Mouse (Mus musculus) monocyte, adult 2 months (primary cell): ENCODE measurements around the gene Magi1.

ENCODE experiments used
- DNase-seq, 2 experiments: peaks; one replicate each; pipeline ENCODE4 v3.0.0; 2022; ENCODE audit warnings: low spot score in 2 of 2, low read depth in 1 of 2

Magi1 gene

DNA sequence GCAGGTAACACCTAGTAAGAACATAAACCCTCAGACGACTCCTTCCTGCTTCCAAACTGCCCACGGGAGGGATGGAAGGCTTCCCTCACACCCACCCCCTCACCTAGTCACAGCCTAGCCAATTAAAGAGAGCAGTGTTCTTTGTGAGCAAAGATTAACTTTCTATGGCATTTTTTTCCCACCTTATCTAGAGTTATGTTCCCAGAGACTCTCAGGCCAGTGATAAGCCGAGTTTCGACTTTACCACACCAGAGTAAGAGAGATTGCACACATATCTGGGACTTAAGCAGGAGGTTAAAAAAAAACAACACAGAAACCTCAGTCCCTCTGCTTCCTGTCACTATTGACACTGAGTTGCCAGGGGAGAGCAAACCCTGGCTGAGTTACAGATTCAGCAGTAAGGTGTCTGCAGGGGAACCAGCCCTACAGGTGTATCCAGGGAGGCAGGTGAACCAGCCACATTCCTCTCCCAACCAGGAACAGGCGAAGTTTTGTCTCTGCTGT lies 80.0 kb downstream of the Magi1 start:
- no peak for DNase-seq

- DNase-seq, result no peak
Measured at GRCm38 (mm10) chr6:94201940-94202339, 81.8 kb downstream of the Magi1 start.

DNA sequence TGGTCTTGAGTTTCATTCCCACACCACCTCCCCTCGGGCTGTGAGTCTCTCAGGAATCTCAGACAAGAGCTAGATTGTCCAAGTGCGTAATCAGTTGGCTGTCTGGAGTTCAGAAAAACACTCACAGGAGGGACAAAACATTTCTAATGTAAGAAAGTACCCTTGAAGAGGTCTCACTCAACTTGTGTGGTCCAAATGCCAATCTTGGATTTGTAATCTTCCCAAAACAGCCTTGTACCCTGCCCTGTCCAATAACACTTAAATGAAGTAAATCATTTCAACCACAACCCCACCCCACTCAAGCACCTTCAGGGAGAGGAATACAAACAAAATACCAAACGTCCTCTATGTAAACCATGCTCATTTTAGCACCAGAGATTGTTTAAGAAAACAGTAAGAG lies 82.8 kb downstream of the Magi1 start:
- DNase-seq, result no peak

- no peak for DNase-seq
Measured at GRCm38 (mm10) chr6:94199696-94200095, 84.0 kb downstream of the Magi1 start.

DNA sequence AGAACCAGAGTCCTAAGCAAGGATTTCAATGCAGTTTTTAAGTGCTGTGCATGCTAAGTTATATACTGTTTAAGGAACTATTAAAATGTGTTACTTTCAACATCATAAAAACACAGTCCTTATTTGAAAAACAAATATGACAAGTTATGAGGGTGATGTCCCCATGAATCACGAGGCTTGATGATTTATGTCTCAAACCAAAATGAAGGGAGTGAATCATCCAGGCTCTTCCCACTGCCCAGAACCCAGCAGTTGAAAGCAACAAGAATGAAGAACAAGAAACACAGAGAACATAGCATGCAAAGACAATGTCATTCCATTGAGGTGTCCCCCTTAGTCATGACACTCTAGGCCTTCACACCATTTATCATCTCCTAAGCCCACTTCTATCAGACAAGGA lies 85.9 kb downstream of the Magi1 start:
- DNase-seq, result no peak

DNA sequence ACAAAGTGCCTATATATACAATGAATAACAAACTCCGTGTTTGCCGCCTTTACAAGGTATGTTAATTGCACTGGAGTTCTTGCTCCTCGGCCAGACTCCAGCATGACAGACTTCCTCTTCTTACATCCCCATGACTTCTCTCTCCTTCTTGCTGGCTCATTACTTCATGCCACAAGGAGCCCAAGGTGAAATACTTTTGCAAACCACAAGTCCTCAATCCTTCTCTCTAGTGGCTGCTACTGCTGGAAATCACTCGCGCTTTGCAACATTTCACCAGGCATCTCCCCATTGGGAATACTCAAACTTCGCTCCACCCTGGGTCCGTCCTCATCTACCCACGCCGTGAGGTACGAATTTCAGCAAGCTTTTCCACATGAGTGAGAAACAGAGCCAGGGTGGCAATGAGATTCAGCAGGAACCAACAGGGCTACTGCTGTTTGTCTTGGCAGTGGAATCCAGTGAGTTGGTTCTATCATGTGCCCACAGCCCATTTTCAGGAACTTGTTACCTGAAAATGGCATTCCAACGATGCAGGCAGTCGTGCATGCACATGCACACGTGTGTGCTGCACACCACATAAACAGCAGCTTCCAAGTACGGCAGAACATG lies 88.3 kb downstream of the Magi1 start:
- DNase-seq, result no peak

- no peak for DNase-seq
Measured at GRCm38 (mm10) chr6:94190830-94191229, 92.9 kb downstream of the Magi1 start.

DNA sequence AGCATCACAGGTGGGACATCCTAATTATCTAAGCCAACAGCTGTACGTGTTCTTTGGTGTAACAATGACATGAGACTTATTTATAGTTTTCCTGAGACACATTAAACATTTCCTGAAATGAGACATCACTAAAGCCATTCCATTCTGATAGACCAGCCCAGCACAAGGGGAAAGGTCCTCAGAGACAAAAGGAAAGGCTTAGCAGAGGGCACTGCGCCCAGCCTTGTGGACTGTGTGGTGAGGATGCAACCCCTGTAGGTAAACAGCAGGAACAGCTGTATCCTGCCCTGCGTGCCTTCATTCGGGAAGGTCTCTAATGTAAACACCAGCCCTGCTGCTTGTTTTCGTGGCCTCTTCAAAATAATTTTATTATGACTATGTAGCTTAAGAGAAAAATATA lies 94.3 kb downstream of the Magi1 start:
- no peak for DNase-seq

GRCm38 (mm10) chr6:94186628-94187319 lies 96.9 kb downstream of the Magi1 start:
- no peak for DNase-seq

- DNase-seq, result no peak
Measured at GRCm38 (mm10) chr6:94184268-94184667, 99.4 kb downstream of the Magi1 start.

GRCm38 (mm10) chr6:94183354-94183851 lies 100.3 kb downstream of the Magi1 start:
- DNase-seq, result no peak

DNA sequence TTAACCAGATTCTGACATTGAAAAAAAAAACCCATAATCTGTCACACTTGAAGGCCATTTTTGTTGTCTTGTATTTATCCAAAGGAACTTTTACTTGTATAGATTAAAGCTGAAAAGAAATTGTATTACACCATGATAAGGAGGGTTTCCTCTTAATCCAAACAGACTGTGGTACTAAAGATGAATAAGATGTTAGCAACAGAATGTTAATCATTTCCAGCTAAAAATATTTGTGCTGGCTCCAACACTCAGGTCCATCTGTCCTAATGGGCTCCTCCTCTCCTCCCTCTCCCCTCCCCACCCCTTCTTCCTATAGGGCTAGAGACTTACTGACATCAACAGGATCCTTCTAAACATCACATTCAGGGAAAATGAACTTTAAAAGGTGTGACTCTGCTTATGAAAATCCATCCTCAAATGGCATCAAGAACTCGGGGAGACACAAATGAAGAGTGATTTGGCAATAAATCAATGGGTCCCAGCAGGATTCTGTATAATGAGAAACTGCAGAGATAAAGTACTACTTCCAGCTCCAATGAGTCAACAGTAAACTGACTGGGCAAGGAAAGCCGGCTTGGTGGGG lies 102.0 kb downstream of the Magi1 start:
- DNase-seq, result no peak

- no peak for DNase-seq
Measured at GRCm38 (mm10) chr6:94180331-94181150, 103.2 kb downstream of the Magi1 start.

DNA sequence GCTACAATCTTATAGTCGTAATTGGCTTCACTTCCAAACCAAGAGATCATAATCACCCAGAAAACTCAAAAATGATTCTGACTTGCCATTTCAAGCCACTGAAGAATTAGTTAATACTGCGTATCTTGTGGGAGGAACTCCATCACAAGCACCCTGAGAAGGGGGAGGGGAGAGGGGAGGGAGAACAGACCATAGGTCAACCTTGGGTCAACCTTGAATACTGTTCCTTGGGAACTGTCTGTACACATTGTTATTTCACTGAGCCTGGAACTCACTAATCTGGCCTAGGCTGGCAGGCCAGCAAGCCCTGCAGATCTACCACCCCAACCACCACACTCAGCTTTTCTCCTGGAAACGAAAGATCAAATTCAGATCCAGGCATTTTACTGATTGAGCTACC lies 106.2 kb downstream of the Magi1 start:
- DNase-seq, result no peak

DNA sequence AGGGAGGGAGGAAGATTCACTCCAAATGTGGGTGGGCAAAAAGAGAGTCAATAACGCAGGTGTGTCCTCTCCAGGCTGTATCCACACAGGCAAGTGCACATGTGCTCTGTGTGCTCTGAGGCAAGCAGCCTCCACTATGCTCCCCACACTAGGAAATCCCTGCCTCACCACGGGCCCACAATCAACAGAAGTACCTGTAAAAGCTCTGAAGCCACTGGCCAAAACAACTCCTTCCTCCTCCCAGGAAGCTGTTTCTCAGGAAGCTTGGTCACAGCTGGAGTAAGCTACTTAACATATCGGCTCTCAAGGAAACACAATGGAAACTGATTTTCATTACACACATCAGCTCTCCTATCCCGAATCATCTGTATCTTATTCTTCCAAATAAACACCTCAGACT lies 107.0 kb downstream of the Magi1 start:
- DNase-seq, result no peak

GRCm38 (mm10) chr6:94171250-94171649 lies 112.5 kb downstream of the Magi1 start:
- DNase-seq, result no peak

DNA sequence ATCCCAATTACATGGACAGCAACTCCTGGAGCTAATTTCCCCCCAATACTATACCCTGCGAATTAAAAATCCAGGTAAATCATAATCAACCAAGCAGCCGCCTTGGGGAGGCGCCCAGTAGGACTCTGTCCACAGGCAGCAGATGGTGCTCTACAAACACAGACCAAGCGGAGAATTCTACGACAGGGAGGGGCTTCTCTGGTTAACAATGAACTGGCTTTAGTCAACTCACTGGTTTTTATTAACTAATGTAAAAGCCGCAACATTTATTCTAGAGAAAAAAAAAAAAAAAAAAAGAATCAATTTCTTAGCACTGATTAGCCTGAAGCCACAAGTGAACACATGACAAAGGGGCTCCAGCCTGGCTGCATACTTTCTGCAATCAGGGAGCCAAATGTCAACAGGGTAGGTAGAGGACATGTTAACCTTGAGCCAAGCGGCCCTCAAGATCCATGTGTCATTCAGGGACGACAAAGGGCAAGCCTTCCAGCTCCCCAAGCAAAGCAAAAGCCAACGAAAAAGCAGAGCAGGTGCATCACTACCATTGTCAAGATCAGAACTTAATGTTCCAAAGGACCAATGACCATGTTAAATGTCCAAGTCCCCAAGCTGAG lies 114.0 kb downstream of the Magi1 start:
- no peak for DNase-seq

- no peak for DNase-seq
Measured at GRCm38 (mm10) chr6:94165951-94166350, 117.8 kb downstream of the Magi1 start.

DNA sequence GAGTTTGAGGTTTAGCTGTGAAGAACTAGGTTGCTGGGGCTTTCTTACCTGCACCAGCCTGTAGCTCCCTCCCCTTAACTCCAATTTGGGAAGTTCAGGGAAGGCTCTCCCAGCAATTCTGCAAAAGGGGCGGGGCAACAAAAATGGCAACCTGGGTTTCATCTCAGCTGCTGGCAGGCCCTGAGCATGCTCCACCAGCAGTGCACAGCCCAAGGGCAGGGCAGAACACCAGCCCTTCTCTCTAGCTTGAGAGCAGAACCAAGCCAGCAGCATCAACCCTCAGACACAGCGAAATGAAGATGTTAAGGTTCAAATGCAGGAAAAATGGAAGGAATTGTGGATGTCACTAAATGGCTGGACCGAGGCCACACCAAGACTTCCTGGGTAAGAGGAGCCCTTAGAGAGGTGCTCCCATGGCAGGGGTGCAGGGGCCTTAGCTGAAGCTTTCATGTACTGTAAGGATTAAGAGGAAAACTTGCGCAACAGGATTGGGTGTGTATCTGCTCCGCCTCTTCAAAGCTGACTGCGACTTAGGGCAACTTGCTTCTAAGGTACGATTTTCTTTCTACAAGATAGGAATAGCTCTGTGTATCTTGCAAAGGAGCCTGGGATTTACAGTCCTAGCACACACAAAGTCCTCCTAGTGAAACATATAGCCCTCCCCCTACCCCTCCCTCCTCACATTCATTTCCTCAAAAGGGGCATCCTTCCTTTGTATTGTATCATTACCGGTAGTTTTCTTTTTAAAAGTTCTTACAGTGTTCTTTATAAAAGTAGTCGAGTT lies 118.8 kb downstream of the Magi1 start:
- DNase-seq, result no peak

DNA sequence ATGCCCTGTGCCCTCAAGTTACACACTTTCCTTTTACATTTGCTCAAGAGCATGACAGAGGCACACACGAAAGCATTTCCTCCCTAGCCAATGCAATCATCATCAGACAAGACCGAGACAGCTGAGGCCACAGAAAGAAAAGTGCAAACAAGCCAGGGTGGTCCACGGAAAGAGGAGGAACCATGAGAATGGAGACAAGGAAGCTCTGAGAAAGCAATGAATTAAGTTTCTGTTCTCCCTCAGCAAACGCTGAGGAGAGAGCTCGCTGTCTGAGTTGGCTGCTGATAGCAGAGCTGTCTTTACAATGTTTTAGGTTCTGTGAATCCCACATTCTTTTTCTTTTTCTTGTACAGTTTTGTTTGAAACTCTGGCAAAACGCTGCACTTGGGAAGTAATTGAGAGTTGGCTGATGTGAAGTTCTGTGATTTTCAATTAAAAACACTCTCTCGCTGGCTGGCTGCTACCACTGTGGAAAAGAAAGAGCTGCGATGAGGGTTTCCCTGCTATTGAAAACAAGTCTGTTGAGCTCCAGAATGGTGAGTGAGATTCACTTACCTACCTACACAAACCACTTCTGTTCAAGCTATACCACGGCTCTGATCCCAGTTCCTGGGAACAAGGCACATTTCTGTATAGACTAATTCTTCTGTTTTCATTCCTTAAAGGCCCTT lies 120.3 kb downstream of the Magi1 start:
- no peak for DNase-seq
